Mouse (Mus musculus): ENCODE measurements around the gene Proser1. TPM values are rescaled to one million over a fixed set of nuclear protein-coding genes. Genes with fewer than 3 reads are reported as not detected.
A peak's percentile ranks its signal among the peaks of the same experiment; 100 is the strongest.

The Proser1 gene
- polyA plus RNA-seq (2017; shearing (Covaris generic)): 10 to 100 TPM in 2 of 3 experiments, 1 to 10 TPM in 1; 8.9 to 10.9 (median 10.3) TPM

DNA sequence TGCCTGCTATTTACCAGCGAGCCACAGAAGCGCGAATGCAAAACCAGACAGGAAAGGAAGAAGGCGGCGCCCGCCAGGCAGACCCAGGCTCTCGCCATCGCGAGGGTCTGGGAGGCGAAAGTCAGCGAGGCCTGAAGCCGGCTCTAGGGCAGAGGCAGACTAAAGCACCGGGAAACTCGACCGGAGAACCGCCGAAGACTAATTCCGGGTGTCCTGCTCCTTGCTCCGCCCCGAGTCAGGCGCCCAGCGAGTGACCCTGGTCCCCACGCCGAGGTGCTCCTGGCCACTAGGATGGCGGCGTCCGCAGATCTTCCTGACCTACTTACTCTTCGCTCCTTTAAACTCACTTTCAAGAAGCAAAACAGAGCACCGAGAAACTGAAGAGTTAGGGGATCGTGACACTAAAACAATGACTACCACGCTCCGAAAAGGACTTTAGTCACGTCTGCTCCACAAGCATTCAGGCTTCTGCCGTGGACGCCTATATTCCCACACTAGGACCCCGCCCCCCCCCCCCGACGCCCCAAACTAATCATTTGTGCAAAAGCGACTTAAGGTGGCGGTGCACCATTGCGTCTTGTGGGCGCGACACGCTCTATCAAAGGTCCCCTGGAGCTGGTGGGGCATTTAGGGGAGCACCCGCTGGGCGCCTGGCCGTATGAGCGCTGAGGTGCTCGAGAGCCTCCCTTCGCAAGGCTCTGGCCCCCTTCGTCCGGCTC, at the start of gene Proser1, which contains the start of gene Nhlrc3:
Proser1 (plus strand) TSS at position 621 of the 719 bp plus-strand sequence.
Nhlrc3 (minus strand) TSS at position 287 of the 719 bp plus-strand sequence.
- ATAC-seq: peak; percentile 86

- no peak for ATAC-seq
Observed at GRCm38 (mm10) chr3:53413959-53414358, 49.5 kb upstream of the Proser1 start.

DNA sequence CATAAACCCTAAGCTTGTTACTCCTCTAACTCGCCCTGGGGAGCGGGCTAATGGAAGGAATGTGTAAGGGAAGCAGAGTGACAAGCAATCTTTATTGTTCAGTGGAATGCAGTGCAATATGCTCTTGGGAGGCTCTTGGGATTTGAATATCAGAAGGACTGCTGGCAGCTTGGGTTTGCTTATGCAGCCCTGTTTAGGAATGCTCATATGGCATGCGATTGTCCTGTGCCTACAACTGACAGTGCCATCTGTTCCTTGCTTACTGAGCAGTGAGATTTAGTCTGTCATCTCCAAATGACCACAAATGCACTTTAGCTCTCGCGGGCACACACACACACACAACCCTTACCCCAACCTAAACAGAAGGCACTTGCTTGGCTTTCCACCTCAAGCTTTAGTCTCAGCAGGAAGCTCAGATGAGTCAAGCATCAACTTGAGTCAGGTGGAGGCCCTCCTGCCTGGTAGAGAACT, 47.4 kb upstream of the Proser1 start:
- no peak for ATAC-seq

- no peak for ATAC-seq
Observed at GRCm38 (mm10) chr3:53417701-53418100, 45.8 kb upstream of the Proser1 start.

DNA sequence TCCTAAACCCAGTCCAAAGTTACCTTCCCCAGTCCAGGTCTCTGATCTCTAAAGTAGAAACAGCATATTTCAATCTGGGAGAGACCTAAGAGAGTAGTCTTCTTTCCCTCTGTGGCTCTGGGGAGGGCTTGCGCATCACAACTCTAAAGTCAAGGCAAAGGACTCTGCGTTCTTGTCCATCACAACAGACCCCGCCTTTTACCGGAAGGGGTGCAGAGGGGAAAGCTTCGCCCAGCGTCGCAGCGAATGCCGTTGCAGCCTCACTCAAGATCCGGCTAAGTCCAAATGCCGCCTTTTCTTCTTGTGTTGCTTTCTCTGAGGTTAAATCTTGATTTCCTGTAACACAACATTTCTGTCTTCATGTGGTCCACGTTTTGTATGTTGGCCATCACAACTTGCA, 41.8 kb upstream of the Proser1 start:
- no peak for ATAC-seq

- no peak for ATAC-seq
Observed at GRCm38 (mm10) chr3:53422691-53423090, 40.8 kb upstream of the Proser1 start.

- no peak for ATAC-seq
Observed at GRCm38 (mm10) chr3:53423576-53423975, 39.9 kb upstream of the Proser1 start.

DNA sequence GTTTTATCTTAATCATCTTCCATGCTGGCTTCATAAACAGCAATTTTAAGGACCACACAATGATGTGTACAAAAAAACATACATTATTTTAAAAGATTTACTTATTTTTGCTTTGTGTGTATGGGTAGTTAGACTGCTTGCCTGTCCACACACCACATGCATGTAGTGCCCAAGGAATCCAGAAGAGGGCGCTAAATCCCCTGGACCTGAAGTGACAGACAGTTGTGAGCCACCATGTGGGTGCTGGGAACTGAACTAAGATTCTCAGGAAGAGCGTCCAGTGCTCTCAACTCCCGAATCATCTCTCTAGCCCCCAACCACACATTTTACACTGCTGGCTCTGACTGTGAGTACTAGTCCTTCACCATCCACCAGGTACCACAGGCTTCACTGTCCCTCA, 28.9 kb upstream of the Proser1 start:
- no peak for ATAC-seq

DNA sequence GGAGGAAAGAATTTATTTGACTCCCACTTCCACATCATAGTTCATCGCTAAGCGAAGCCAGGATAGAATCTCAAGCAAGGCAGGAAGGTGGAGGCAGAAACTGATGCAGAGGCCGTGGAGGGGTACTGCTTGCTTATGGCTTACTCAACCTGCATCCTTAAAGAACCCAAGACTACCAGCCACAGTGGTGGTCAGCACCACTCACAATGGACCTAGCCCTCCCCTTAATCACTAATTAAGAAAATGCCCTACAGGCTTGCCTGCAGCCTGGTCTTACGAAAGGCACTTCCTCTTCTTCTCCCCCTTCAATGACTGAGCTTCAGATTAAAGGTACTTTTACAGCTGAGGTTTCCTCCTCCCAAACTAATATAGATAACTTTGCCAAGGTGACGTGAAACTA, 26.9 kb upstream of the Proser1 start:
- no peak for ATAC-seq

GRCm38 (mm10) chr3:53445540-53445939, 17.9 kb upstream of the Proser1 start:
- no peak for ATAC-seq

DNA sequence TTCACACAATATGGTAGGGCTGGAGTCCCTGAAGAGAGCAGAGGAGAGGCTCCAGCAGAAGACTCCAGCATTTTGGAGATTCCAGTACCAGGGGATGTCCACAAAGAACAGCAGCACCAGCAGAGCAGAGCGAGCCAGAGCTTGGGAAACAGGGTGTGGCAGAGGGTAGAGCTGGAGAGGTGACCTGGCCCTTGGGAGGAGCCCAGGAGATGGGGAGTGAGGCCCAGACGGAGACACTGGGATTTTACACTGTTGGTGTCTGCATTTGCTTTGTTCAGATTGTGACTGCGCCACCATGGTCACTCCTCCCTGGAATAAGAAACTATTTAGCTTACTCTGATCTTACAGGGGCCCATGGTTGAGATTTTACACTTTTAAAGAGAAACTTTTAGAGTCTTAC, 16.7 kb upstream of the Proser1 start:
- ATAC-seq: no peak

DNA sequence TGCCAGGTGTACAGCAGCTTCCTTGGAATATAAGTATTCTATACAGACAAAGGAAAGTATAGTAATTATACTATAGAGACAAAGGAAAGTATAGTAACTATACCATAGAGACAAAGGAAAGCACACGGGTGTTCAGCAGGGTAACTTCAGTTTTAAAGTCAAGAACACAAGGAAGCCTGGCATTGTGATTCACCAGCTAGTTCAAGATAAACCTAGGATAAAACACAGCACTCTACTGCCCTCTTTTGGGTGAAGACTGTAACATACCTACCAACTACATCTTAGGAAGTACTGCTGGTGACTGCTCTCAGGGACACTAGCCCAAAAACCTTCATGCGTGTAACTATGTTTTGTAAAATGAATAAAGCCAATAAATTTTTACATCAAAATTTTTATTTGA, 15.3 kb upstream of the Proser1 start:
- peak; percentile 74 for ATAC-seq

GRCm38 (mm10) chr3:53450666-53451065, 12.8 kb upstream of the Proser1 start:
- no peak for ATAC-seq

DNA sequence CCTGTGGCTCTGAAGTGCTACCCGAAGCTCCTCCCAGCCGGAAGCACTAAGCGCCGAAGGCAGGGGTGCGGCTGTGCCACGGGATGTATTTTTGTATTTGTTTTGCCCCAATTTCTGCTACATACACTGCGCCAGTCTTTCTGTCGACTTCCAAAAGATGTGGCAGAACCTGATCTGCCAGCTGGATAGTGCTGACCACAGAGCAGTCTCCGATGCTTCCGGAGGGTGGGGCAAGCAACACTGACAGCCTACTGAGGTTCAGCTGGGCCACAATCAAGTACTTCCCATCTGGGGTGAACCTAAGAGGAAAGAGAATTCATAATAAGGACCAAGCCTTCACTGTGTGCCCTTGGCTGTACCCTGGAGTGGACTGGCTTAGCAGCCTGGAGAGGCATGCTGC, 11.1 kb upstream of the Proser1 start:
- no peak for ATAC-seq

- no peak for ATAC-seq
Observed at GRCm38 (mm10) chr3:53453346-53453745, 10.1 kb upstream of the Proser1 start.

GRCm38 (mm10) chr3:53454005-53454404, 9.5 kb upstream of the Proser1 start:
- no peak for ATAC-seq

- no peak for ATAC-seq
Observed at GRCm38 (mm10) chr3:53454561-53454960, 8.9 kb upstream of the Proser1 start.

DNA sequence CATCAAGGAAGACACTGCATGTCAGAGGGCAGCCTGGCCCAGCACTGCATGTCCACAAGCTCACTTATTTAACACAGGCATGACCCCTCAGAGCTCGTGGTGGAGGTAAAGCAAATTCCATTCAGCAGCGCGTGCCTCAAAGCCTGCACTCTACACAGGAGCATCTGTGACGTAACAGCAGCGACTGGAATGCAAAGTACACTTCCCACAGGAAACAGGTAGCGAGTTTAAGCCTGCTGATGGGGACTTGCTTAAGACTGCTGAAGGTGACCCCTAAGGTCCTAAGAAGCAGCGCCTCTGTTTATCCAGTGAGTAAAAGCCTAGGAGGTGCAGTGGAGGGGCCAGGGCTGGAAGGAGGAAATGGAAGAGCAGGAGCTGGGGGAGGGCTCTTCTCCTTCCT, 8.5 kb upstream of the Proser1 start:
- no peak for ATAC-seq

DNA sequence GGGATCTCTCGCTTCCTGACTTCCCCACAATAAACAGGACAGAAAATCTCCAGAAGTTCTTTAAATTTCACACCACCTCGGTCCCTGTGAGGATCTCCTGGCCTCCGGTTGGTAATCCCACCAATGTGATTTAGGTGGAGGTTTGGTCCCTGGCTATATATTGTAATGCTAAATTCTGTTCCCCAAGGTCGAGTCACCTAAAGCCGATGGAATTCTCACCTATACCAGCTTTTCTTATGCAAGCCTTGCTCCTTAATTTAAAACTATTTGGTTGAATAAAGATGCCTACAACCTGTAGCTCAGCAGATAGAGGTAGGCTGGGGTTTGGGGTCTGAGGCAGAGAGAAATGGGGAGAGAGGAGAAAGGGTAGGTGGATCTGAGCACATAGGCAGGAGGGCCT, 5.7 kb upstream of the Proser1 start:
- no peak for ATAC-seq

GRCm38 (mm10) chr3:53460106-53460505, 3.4 kb upstream of the Proser1 start:
- no peak for ATAC-seq

GRCm38 (mm10) chr3:53462701-53463045, 793 bp upstream of the Proser1 start:
- no peak for ATAC-seq

- peak; percentile 51 for ATAC-seq
Observed at GRCm38 (mm10) chr3:53463765-53464114, 274 bp downstream of the Proser1 start.

GRCm38 (mm10) chr3:53464146-53464698, 756 bp downstream of the Proser1 start:
- ATAC-seq: no peak

DNA sequence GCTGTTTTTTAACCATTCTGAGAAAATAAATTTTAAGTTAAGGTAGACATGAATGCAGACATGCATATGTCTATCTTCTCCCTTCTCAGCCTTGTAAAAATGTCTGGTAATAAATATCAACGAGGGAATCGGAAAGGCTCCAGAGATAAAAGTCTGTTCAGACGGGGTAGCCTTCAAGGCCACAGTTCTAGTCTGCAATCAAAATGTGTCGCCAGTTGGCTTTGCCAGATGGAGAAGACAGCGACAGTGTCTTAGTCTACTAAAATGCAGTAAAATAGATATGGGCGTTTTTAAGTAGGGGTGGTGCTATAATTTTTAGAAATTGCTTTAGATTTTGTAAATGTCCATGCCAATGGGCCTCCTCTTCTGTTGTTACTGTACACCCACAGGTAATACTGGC, 1.9 kb downstream of the Proser1 start:
- ATAC-seq: no peak

DNA sequence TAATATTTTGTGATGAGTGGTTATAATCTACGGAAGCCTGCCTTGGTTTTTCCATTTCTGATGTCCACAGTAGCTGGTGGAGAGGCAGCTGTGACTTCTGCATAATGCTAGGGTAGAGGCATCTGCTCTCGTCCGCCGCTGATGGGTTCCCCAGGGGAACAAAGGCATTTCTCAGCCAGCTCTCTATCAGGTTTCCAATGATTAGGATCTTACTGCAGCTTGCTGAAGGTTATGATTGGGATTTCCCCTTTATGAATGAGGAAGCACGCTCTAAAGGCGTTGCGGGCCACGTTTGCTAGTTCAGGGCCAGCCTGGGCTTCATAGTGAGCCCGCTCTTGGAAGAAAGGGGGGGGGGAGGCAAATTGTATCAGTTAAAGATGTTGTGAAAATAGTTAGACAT, 3.0 kb downstream of the Proser1 start:
- ATAC-seq: no peak
